Mouse (Mus musculus) gastrocnemius, adult 2 months (tissue): ENCODE data around the gene Clspn. TPM values are rescaled to one million over a fixed set of nuclear protein-coding genes. Genes with fewer than 3 reads are reported as not detected.

Experiments
- DNase-seq: peaks from one replicate; pipeline ENCODE4 v3.0.0; 2022
- H3K27ac ChIP-seq: fragments of 200-600 bp; 2 replicates; pipeline ENCODE4 v1.8.1; 2022; ENCODE audit warnings: mild to moderate bottlenecking
- H3K4me3 ChIP-seq: fragments of 200-600 bp; 2 replicates; pipeline ENCODE4 v1.8.1; 2022; ENCODE audit warnings: mild to moderate bottlenecking, moderate library complexity
- CTCF ChIP-seq: fragments of 200-600 bp; IDR thresholded peaks from 2 replicates; pipeline ENCODE4 v1.8.1; 2022; ENCODE audit warnings: antibody characterized with exemption, mild to moderate bottlenecking, moderate library complexity
- intact Hi-C: fragments of 180-260 bp; cut with DNase I; formaldehyde crosslinking; loops from one replicate; pipeline ENCODE4 v1.15.1; 2025
- total RNA-seq, 2 experiments: library from RNA; stranded (reverse); gene quantifications; 2 replicates each; pipeline ENCODE4 v1.2.3; 2021

The Clspn gene
- total RNA-seq, 2 experiments from 2014 or later = 0.28 to 0.50 TPM

DNA sequence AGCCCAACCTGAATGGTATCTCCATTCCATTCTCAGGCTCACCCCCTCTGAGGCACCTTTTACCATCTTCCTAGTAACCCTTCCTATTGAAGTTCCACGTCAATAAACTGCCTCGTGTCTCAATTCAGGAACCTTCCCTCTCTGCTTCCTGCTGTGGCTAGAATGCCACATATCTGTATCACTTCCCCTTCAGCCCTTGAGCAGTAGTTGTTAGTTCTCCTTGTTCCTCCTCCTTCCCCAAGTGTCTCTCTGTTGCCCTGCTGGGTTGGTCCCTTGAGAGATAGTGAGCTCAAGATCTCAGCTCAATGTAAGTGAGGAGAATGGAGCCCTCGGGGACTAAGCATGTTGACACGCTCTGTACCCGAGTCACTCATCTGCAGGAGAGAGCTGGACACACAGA lies 19.9 kb upstream of the Clspn start:
- H3K4me3 ChIP-seq = no peak overlapping the region
- intact Hi-C loops = no loop called here
- TF ChIP-seq CTCF = no peak
- H3K27ac ChIP-seq = no peak overlapping the region
- DNase-seq = no peak

DNA sequence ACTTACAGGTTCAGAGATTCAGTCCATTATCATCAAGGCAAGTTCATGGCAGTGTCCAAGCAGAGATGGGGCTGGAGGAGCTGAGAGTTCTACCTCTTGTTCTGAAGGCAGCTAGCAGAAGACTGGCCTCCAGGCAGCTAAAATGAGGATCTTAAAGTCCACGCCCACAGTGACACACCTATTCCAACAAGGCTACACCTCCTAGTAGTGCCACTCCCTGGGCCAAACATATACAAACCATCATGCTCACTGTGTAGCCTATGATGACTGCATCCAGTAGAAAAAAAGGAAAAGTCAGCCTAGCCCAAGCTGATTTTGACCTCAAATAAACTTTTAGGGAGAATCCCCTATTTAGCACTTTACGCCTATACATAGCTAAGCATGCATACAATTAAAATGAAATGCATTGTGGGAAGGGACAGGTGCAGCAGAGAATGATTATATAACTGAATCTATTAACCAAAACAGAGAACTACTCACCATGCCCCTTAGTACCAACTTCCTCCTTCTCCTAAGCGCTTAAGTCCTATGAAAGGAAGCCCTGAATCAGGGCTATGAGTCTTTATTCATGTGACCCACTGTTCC lies 16.2 kb upstream of the Clspn start:
- intact Hi-C loops = no loop called here
- H3K27ac ChIP-seq = no peak overlapping the region
- TF ChIP-seq CTCF = no peak
- DNase-seq = no peak
- H3K4me3 ChIP-seq = no peak overlapping the region

DNA sequence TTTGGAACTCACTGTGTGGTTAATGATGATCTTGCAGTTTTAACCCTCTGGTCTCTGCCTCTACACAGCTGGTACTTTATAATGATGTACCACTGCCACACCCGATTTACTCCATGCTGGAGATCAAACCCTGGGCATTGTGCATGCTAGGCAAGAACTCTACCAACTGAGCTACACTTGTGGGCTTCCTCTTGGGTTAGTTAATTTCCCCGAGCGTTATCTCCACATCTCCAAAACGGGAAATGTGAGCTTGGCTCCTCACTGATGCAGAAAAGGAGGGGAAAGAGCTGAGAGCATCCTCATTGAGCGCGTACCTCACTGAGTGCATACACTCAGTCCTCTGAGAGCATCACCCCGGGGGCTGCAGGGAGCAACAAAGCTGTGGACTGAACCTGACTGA lies 13.9 kb upstream of the Clspn start:
- TF ChIP-seq CTCF = no peak
- intact Hi-C loops = no loop called here
- H3K27ac ChIP-seq = no peak overlapping the region
- no peak for DNase-seq
- no peak overlapping the region for H3K4me3 ChIP-seq

DNA sequence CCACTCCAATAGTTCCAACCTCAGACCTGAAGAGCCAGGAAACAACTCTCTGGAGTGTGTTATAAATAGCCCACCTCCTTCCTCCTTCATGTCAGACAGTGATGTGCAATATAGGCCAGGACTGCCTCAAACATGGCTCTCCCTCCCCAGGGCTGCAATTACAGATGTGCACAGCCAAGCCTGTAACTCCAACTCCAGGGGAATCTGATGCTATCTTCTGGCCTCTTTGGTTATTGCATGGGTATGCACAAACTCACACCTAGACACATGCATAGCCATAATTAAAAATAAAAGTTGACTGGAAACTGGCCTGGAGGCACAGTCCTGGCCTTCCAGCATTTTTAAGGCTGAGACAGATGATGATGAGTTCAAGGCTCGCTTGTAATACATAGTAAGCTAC lies 11.7 kb upstream of the Clspn start:
- Histone ChIP-seq H3K4me3 (no peak overlapping the region), H3K27ac (no peak overlapping the region)
- intact Hi-C loops = no loop called here
- DNase-seq = no peak
- no peak for TF ChIP-seq CTCF

DNA sequence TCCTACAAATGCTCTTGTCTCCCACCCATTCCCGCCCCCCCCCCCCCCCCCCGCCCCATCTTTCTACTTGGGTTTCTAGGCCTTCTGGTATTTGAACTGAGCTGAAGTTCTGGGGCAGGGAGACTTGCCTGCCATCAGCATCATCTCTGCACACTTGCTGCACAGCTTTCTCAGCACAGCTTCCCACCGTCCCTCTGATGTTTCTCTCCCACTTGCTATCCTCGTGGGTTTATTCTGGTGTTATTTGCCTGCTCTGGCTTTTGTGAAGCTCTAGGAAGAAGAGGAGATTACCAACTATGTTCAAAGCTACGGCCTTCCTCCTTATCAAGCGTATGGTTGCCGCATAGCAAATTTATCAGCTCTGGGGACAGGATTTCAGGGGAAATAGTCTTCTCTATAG lies 11.0 kb upstream of the Clspn start:
- DNase-seq = no peak

DNA sequence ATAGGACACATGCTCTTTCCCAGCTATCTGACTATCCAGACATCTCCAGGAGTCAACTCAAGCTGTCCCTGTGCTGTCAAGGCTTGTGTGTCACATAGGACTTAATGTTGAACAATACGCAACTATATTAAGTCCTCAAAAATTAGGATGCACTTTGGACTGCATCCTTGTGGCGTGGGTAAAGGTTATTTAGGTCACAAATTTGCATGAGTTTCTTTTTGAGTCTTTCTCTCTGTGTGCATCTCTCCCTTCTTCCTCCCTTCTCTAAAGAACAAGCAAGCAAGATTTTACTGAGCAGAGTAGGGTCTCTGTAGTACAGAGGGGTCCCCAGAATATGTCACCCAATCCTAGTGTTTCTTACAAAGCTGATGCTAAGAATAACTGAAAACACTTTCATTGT lies 10.6 kb upstream of the Clspn start:
- no peak for TF ChIP-seq CTCF
- intact Hi-C loops = no loop called here
- Histone ChIP-seq H3K4me3 (no peak overlapping the region), H3K27ac (no peak overlapping the region)
- no peak for DNase-seq

More for the DNA sequence above, 11.0 kb upstream of the Clspn start:
- H3K27ac ChIP-seq = no peak overlapping the region
- no peak overlapping the region for H3K4me3 ChIP-seq
- TF ChIP-seq CTCF = no peak
- intact Hi-C loops = no loop called here

DNA sequence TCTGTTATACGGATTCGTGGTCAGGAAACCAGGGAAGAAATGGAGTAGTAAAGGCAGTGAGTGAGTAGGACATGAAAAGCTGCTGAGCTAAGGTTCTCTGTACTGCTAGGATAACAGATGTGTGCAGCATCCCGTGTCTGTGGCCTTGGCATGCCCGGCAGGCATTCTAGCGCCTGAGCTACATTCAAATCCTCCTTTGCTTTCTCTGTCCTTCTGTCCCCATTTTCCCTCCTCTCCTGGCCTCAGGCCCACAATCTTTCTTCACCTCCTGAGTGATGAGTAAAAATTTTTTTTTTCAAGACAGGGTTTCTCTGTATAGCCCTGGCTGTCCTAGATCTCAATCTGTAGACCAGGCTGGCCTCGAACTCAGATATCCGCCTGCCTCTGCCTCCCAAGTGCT lies 4.6 kb upstream of the Clspn start:
- no peak for DNase-seq
- H3K27ac ChIP-seq = no peak overlapping the region
- no peak overlapping the region for H3K4me3 ChIP-seq
- no peak for TF ChIP-seq CTCF
- intact Hi-C loops = loop anchor here (5.0 to 10.0 kb wide), 2 partner anchors 190 to 693 kb away; partner anchors contain the start of gene Smim12

DNA sequence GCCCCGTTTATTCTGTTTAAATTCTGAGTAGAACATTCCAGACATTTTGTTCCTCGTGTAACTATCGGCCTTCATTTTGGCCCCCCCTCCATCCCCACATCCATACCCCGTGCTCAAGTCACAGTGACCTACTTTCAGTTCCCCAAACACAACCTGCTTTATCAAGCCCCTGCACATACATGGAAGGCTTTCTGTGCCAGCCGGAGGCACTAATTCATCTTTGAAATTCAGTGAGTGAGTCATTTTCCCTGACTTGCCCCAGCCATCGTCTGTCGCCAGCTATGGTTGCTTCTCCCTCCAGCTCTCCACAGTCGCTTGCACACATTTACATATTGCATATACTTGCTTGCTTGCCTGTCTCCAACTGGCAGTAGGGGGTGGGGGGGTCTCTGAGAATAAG lies 3.6 kb upstream of the Clspn start:
- DNase-seq = no peak
- no peak for TF ChIP-seq CTCF
- Histone ChIP-seq H3K4me3 (no peak overlapping the region), H3K27ac (no peak overlapping the region)
- intact Hi-C loops = loop anchor here (5.0 to 10.0 kb wide), 2 partner anchors 189 to 692 kb away; partner anchors contain the start of gene Smim12

DNA sequence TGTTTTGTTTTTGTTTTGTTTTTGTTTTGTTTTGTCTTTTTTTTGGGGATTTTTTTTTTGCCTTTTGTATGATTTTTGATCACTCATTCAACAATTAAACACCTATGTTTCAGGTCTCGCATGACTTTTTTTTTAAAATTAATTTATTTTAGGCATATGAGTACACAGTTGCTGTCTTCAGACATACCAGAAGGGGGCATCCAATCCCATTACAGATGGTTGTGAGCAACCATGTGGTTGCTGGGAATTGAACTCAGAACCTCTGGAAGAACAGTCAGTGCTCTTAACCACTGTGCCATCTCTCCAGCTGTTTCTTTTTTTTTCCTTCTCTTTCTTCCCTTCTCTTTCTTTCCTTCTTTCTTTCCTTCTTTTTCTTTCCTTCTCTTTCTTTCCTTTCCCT lies 3.0 kb upstream of the Clspn start:
- Histone ChIP-seq H3K4me3 (no peak overlapping the region), H3K27ac (no peak overlapping the region)
- DNase-seq = no peak
- intact Hi-C loops = loop anchor here (5.0 to 10.0 kb wide), 2 partner anchors 189 to 691 kb away; partner anchors contain the start of gene Smim12
- TF ChIP-seq CTCF = peak; percentile 4; the same call in 1 of the 2 replicates

DNA sequence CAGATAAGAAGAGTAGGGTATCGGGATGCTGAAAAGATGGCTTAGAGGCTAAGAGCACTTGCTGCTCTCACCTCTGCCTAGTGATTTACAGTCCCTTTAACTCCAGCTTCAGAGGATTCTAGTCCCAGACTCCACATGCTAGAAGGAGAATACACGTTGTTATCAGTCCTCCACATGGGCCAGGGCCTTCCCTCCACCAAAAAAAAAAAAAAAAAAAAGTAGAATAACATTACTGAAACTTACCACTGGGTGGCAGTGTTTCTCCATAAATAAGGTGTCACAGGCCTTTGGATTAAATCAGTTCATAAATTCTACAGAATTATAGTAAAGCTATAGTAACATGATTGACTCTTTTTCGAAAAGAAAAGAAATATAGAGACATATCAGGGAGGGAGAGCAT lies 2.3 kb upstream of the Clspn start:
- Histone ChIP-seq H3K27ac (no peak overlapping the region), H3K4me3 (no peak overlapping the region)
- intact Hi-C loops = loop anchor here (5.0 to 10.0 kb wide), 2 partner anchors 188 to 690 kb away; partner anchors contain the start of gene Smim12
- peak; percentile 70 for TF ChIP-seq CTCF
- no peak for DNase-seq

DNA sequence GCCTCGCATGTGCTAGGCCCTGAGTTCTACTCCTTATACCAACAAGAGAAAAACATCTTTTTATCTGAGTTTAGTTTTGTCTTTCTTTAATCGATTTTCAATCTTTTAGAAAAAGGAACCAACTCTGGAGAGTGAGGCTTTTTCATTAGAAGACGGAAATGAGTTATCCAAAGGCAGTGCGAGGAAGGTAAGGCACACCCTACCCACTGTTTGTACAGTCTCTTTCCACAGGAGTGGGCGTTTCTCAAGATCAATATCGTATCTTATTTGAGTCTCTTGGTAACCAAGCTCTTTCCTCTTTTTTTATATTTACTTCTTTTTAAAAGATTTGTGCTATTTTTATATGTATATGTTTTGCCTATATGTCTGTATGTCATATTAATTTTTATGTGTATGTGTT lies 7.1 kb downstream of the Clspn start:
- TF ChIP-seq CTCF = no peak
- no peak for DNase-seq
- Histone ChIP-seq H3K27ac (no peak overlapping the region), H3K4me3 (no peak overlapping the region)
- intact Hi-C loops = no loop called here

DNA sequence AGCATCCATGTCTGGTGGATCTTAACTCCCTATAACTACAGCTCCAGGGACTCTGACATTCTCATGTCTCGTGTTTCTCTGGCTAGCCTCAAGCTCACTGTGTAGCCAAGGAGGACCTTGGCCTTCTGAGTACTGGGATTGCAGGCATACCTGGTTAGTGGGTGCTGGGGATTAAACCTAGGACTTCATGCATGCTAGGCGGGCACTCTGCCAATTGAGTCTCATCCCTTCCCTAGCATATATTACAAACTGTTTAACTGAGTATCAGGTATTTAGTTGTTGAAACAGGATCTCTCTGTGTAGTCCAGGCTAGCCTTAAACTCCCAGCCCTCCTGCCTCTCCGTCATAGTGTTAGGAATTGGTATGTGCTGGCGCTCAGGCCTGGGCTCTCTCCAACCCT lies 10.5 kb downstream of the Clspn start:
- DNase-seq = no peak
- Histone ChIP-seq H3K4me3 (no peak overlapping the region), H3K27ac (no peak overlapping the region)
- intact Hi-C loops = no loop called here
- no peak for TF ChIP-seq CTCF

DNA sequence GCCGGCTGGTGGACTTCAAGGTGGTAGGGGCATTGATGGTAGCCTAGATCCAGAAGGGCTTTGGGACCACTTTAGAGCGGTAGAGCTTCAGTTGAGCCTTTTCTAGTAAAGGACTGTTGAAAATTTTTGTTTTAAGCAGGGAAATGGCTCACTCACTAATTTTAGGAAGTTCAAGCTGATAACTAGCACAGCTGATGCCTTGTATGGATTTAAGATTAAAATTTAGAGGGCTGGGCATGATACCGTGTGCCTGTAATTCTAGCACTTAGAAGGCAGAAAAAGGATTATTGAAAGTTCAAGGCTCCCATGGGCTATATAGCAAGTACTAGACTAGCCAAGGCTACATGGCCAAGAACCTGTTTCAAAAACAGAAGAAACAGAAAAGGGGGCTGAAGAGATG lies 13.0 kb downstream of the Clspn start:
- DNase-seq = no peak
- Histone ChIP-seq H3K27ac (no peak overlapping the region), H3K4me3 (no peak overlapping the region)
- intact Hi-C loops = no loop called here
- no peak for TF ChIP-seq CTCF

DNA sequence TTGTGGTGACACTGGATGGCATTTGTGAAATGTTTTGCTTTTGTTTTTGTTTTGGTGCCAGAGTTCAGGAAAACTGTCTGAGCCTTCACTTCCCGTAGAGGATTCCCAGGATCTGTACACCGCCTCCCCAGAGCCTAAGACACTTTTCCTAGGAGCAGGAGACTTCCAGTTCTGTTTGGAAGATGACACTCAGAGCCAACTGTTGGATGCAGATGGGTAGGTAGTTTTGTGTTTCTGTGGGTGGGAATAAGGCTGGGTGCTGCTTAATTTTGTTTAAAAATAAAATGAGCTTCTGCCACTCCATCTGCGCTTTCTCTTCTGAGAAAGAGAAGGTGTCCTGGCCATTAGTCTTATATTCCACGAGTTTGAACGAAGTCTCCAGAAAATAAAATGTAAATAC lies 19.5 kb downstream of the Clspn start:
- TF ChIP-seq CTCF = no peak
- H3K4me3 ChIP-seq = no peak overlapping the region
- no peak for DNase-seq
- intact Hi-C loops = no loop called here
- no peak overlapping the region for H3K27ac ChIP-seq
